Mouse (Mus musculus) liver, adult 2 months (tissue): ENCODE measurements at regions not wholly inside any gene's neighbourhood (a gene's known extent, or its start where the extent isn't known, plus 50 kb on each side); places are given as distances from the start of the nearest gene placed in this dataset.

ENCODE experiments used
- CTCF ChIP-seq: fragments of 200-500 bp; IDR thresholded peaks from 2 replicates; pipeline ENCODE4 v1.5.1; 2011; ENCODE audit warnings: low read depth, low read length, control low read depth
- POLR2A ChIP-seq: fragments of 200-500 bp; IDR thresholded peaks from 2 replicates; pipeline ENCODE4 v1.6.1; 2011; ENCODE audit warnings: low read length, control low read depth; ENCODE audit not compliant: insufficient read depth; ENCODE audit errors: extremely low read depth

DNA sequence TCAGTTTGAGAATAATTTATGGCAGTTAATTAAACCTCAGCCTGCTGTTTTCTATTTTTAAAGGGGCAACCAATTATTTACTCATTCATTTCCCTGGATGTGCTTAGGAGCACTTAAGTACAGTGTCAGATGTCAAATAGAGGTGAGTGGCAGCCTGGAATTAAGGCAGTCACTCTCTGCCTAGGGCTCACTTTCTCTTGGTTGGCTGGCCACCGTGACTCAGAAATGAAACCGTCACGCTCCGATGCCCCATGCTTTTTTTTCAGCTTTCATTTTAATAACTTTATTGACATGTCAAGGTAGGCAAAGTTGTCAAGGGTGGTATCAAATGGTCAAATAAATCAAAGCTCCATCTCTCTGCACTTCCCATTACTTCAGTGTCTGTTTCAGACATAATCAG, 547.9 kb upstream of the Jmjd1c start:
- no peak for TF ChIP-seq CTCF
- no peak for TF ChIP-seq POLR2A
